Mouse (Mus musculus) spleen, adult 2 months (tissue): Measurements from ENCODE around the gene Pdpr. TPM values are rescaled to one million over a fixed set of nuclear protein-coding genes. Genes with fewer than 3 reads are reported as not detected.

ENCODE experiments used
- DNase-seq, 2 experiments: peaks; one replicate each; pipeline versions ENCODE4 v3.0.0 to v3.0.0-alpha.2; 2012 to 2021; ENCODE audit warnings: low spot score in 2 of 2, low read depth in 1 of 2
- H3K27ac ChIP-seq: fragments of 200-500 bp; 2 replicates; pipeline ENCODE4 v1.5.1; 2012; ENCODE audit warnings: low read length, inconsistent platforms; ENCODE audit not compliant: insufficient read depth
- H3K27me3 ChIP-seq: fragments of 200-500 bp; 2 replicates; pipeline ENCODE4 v1.6.1; 2012; ENCODE audit warnings: mild to moderate bottlenecking, moderate library complexity, low read length, inconsistent platforms; ENCODE audit not compliant: control insufficient read depth, insufficient read depth
- H3K36me3 ChIP-seq: fragments of 200-500 bp; 2 replicates; pipeline ENCODE4 v1.6.1; 2012; ENCODE audit warnings: mild to moderate bottlenecking, low read length, inconsistent platforms; ENCODE audit not compliant: control insufficient read depth, insufficient read depth
- H3K4me1 ChIP-seq: fragments of 200-500 bp; 2 replicates; pipeline ENCODE4 v1.6.1; 2011; ENCODE audit warnings: inconsistent platforms; ENCODE audit not compliant: control insufficient read depth, insufficient read depth, insufficient read length
- H3K4me3 ChIP-seq: fragments of 200-500 bp; 2 replicates; pipeline ENCODE4 v1.5.1; 2011; ENCODE audit warnings: mild to moderate bottlenecking, inconsistent platforms; ENCODE audit not compliant: insufficient read depth, insufficient read length; ENCODE audit errors: extremely low read depth
- CTCF ChIP-seq: fragments of 200-500 bp; IDR thresholded peaks from 2 replicates; pipeline ENCODE4 v1.5.1; 2011; ENCODE audit warnings: mild to moderate bottlenecking, inconsistent platforms; ENCODE audit not compliant: insufficient read depth, insufficient read length, insufficient replicate concordance; ENCODE audit errors: extremely low read depth
- POLR2A ChIP-seq: fragments of 200-500 bp; IDR thresholded peaks from 2 replicates; pipeline ENCODE4 v1.6.1; 2011; ENCODE audit warnings: low read depth, low read length, inconsistent platforms
- WGBS: fragments of 180-500 bp; shearing (Covaris S2); methylation state at CpG from one replicate; pipeline ENCODE4 v1.1.7; 2018; 5-methylcytosine and 5-hydroxymethylcytosine counted together
- polyA plus RNA-seq: library from polyadenylated mRNA; depleted of rRNA; stranded (reverse); fragments of >200 nt; gene quantifications from 2 replicates; pipeline ENCODE4 v1.2.3, GENCODE M21; 2012; rRNA removed

Pdpr gene
- 8.1 and 8.6 TPM in 2 replicates for polyA plus RNA-seq

GRCm38 (mm10) chr8:111093865-111094718, at the start of gene Pdpr:
Gene Pdpr (plus strand): TSS chr8:111094630.
- Histone ChIP-seq H3K4me3 (peak within 1 kb of the TSS; percentile 87), H3K27ac (peak within 1 kb of the TSS; percentile 63), H3K4me1 (peaks cover 10% of the 10 kb centered on the region), H3K27me3 (no peaks in the 10 kb centered on the region), H3K36me3 (no peaks in the 10 kb centered on the region)
- 9% methylated on average over 49 of the region's 72 CpGs for WGBS
- DNase-seq = peak; percentile 77 to 89
- TF ChIP-seq POLR2A = no peak
- TF ChIP-seq CTCF = no peak

- DNase-seq = no peak
- WGBS = 96% methylated on average over 2 of the region's 2 CpGs
- Histone ChIP-seq H3K4me1 (no peaks in the 10 kb centered on the region), H3K27me3 (no peaks in the 10 kb centered on the region), H3K36me3 (peaks cover 60% of the 10 kb centered on the region), H3K27ac (no peak overlapping the region), H3K4me3 (no peak overlapping the region)
- TF ChIP-seq POLR2A = no peak
- no peak for TF ChIP-seq CTCF
These were observed 45.7 kb upstream of the Pdpr start for GRCm38 (mm10) chr8:111048694-111049093.

- TF ChIP-seq CTCF (no peak), POLR2A (no peak)
- Histone ChIP-seq H3K4me1 (no peaks in the 10 kb centered on the region), H3K27ac (no peak overlapping the region), H3K36me3 (peaks cover 61% of the 10 kb centered on the region), H3K4me3 (no peak overlapping the region), H3K27me3 (no peaks in the 10 kb centered on the region)
- 98% methylated on average over 7 of the region's 7 CpGs for WGBS
- DNase-seq = no peak
These were observed 45.3 kb upstream of the Pdpr start for GRCm38 (mm10) chr8:111049106-111049505.

GRCm38 (mm10) chr8:111053827-111054518, 40.5 kb upstream of the Pdpr start:
- no peak overlapping the region for H3K4me3 ChIP-seq
- DNase-seq = no peak
- peaks cover 43% of the 10 kb centered on the region for H3K36me3 ChIP-seq
- no peak overlapping the region for H3K27ac ChIP-seq
- WGBS = 94% methylated on average over 12 of the region's 12 CpGs
- no peaks in the 10 kb centered on the region for H3K27me3 ChIP-seq
- peaks cover 7% of the 10 kb centered on the region for H3K4me1 ChIP-seq
- TF ChIP-seq POLR2A (no peak), CTCF (no peak)

- Histone ChIP-seq H3K4me1 (peaks cover 7% of the 10 kb centered on the region), H3K36me3 (peaks cover 33% of the 10 kb centered on the region), H3K27me3 (no peaks in the 10 kb centered on the region), H3K27ac (no peak overlapping the region), H3K4me3 (no peak overlapping the region)
- 96% methylated on average over 17 of the region's 17 CpGs for WGBS
- TF ChIP-seq CTCF (no peak), POLR2A (no peak)
- no peak for DNase-seq
These were observed 39.3 kb upstream of the Pdpr start for GRCm38 (mm10) chr8:111055031-111055634.

GRCm38 (mm10) chr8:111055661-111056060, 38.8 kb upstream of the Pdpr start:
- Histone ChIP-seq H3K27me3 (no peaks in the 10 kb centered on the region), H3K4me3 (no peak overlapping the region), H3K36me3 (peaks cover 30% of the 10 kb centered on the region), H3K27ac (no peak overlapping the region), H3K4me1 (peaks cover 7% of the 10 kb centered on the region)
- TF ChIP-seq CTCF (no peak), POLR2A (no peak)
- WGBS = 89% methylated on average over 2 of the region's 2 CpGs
- DNase-seq = no peak

GRCm38 (mm10) chr8:111056158-111056663, 38.2 kb upstream of the Pdpr start, which contains the start of gene Exosc6:
Gene Exosc6 (plus strand): TSS chr8:111056339.
- H3K27ac ChIP-seq = peak within 1 kb of the TSS; percentile 97
- peaks cover 28% of the 10 kb centered on the region for H3K36me3 ChIP-seq
- under 1% methylated on average over 68 of the region's 68 CpGs for WGBS

More at GRCm38 (mm10) chr8:111056158-111056663, 38.2 kb upstream of the Pdpr start, which contains the start of gene Exosc6:
- Histone ChIP-seq H3K4me3 (peak within 1 kb of the TSS; percentile 100), H3K4me1 (peaks cover 7% of the 10 kb centered on the region), H3K27me3 (no peaks in the 10 kb centered on the region)
- DNase-seq = peak; percentile 88
- peak; percentile 52 for TF ChIP-seq POLR2A
- TF ChIP-seq CTCF = peak; percentile 88
